Mouse (Mus musculus): ENCODE measurements around the gene Zfp986.
"Not testable (repeated sequence)": the region's sequence is repeated elsewhere in the genome, so short reads cannot be mapped to it uniquely, and the experiment has no call there.

Gene Zfp986

GRCm38 (mm10) chr4:145868494-145868893 lies at the start of gene Zfp986:
Zfp986 (plus strand) TSS chr4:145868794.
- not testable (repeated sequence) for DNase-seq

GRCm38 (mm10) chr4:145819946-145820345 lies 48.6 kb upstream of the Zfp986 start:
- not testable (repeated sequence) for DNase-seq

GRCm38 (mm10) chr4:145825606-145826005 lies 43.0 kb upstream of the Zfp986 start:
- not testable (repeated sequence) for DNase-seq

- DNase-seq: not testable (repeated sequence)
These were observed 37.1 kb upstream of the Zfp986 start for GRCm38 (mm10) chr4:145831328-145832062.

- not testable (repeated sequence) for DNase-seq
These were observed 32.2 kb upstream of the Zfp986 start for GRCm38 (mm10) chr4:145836300-145836862.

DNA sequence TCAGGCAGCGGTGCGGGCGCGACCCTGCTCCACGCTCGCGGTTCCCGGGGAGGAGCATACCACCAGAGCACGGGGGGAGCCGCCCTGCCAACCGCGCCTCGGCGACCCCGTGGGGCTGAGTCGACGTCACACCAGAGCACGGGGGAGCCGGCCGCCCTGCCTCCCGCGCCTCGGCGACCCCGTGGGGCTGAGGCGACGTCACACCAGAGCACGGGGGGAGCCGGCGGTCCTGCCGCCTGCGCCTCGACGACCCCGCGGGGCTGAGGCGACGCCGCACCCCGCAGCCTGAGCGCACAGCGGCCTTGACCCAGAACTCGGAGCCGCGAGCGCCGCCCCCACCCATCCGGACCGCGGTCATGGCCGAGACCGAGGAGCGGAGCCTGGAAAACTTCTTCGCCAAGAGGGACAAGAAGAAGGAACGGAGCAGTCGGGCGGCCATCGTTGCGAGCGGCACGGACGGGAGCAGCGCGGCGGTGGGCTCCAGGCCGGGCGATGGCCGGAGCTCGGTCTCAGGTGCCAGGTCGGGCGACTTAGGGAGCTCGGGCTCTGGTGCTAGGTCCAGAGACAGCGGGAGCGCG lies 31.6 kb upstream of the Zfp986 start:
- DNase-seq: peak; percentile 19

DNA sequence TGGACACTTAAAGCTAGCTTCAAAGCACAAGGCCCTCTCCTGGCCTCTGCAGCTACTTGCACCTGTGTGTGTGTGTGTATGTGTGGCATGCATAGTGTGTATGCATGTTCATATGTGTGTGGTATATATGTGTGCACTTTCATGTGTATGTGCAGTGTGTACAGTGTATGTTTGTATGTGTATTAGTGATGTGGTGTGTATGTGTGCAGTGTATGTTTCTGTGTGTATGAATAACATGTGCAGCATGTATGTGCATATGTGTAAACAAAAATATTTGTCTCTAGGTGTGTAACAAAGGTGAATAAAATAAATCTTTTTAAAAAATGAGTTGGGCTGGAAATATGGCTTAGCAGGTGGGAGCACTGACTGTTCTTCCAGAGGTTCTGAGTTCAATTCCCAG lies 21.8 kb upstream of the Zfp986 start:
- not testable (repeated sequence) for DNase-seq

DNA sequence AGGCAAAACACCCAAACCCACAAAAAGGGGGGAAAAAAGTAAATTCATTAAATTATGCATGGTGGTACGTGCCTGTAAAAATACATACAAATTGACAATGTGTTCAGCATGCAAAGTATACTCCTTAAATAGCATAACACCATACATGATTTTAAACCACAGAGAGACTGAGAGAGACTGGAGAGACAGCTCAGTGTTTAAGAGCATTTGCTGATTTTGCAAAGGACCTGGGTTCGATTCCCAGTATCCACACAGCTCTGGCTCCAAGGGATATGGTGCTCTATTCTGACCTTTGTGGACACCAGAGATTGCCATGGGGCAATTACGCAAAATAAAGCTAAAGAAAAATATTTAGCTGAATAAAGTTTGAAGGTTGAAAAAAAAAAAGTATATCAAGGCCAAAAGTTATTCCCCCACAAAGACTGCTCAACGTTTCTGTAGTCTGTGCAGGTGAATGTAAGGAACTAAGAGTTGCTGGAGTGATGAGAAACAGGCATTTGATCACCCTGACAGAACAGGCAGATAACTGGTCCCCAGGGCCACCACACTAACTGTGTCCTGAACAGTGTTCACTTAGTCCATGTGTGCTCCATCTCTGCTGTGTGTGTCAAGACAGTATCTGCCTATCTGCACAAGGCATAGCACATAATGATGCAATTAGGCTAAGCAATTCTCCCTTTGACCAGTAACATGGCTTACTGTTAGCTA lies 20.3 kb upstream of the Zfp986 start:
- not testable (repeated sequence) for DNase-seq

GRCm38 (mm10) chr4:145848891-145849214 lies 19.7 kb upstream of the Zfp986 start:
- not testable (repeated sequence) for DNase-seq

DNA sequence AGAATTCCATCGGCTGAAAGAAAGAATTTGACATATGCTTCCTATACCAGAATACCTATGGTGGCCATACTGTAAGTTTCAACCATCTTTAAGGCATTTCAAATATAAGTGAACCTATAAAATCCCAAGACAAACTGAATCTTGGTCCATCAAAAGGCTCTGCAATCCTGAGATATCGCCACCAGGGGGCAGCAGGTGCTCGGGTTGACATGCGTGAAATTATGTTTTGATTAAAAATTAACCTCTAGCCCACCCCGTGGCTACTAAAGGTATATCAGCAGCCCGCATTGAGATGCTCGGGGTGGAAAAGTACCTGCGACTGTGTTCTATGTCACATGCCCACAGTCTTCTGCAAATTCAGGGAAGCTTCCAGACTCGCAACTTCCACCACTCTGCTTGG lies 17.2 kb upstream of the Zfp986 start:
- peak; percentile 20 for DNase-seq

DNA sequence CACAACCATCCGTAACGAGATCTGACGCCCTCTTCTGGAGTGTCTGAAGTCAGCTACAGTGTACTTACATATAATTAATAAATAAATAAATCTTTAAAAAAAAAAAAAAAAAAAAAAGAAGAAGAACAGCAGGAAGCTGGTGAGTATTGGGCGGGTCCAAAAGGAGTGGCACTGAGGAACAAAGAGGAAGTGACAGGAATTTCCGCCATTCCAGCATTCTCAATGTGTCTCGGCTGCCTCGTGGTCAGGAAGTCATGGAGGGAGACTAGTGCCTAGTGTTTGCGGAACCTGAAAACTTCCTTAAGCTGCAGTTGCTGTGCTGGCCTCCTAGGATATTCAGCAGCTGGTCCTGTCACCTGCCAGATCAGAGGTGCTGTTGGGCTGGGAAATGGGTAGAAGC lies 4.7 kb upstream of the Zfp986 start:
- DNase-seq: not testable (repeated sequence)
